Mouse (Mus musculus): ENCODE results near the gene Zfp128. TPM values are rescaled to one million over a fixed set of nuclear protein-coding genes. Genes with fewer than 3 reads are reported as not detected.

The Zfp128 gene
- polyA plus RNA-seq, 1 experiment from 2014 or later, result 7.7 TPM

DNA sequence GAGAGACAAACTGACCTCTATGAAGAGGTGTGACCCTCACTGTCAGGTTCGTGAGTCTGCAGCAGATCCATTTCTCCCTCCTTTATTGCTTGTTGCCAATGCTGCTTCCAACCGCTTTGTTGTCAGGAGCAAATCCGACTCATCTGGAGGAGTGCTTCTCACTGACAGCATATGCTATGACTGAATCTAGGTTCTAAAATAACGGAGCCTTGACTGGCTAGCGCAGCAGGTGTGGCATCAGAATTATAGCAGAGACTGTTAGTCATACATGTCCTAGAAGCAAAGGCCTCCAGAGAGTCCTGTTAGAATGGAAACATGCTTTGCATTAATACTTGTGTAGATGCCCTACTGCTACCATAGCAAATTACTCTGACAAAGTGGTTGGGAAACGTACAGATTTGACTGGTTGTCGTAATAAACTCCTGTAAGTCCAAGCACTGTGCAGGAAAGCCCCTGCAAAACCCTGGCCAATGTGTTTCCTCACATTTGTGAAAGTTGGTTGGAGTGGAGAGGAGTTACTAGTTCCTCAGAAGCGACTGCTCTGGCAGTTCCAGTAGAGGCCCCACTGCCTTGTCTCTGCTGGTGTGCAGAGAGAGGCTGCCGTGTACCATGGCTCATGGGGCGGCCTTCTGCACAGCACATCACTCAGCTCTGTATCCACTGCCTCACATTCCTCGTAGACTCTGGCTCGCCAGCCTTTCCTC lies 5.7 kb downstream of the Zfp128 start:
- H3K9me3 ChIP-seq (ENCODE audit: control insufficient read depth, low read length), result no peaks in the 10 kb centered on the region
- H3K27me3 ChIP-seq (ENCODE audit: control insufficient read depth, insufficient read depth, low read length), result no peaks in the 10 kb centered on the region
- 90% methylated on average over 12 of the region's 12 CpGs for WGBS
- H3K4me1 ChIP-seq (ENCODE audit: control insufficient read depth, insufficient read depth, low read length), result no peaks in the 10 kb centered on the region
- peaks cover 26% of the 10 kb centered on the region for H3K36me3 ChIP-seq (ENCODE audit: control insufficient read depth, insufficient read depth, low read length)
- no peak overlapping the region for H3K4me3 ChIP-seq (ENCODE audit: low read depth, low read length)
- ATAC-seq (ENCODE audit: insufficient number of reproducible peaks, low FRiP score, low TSS enrichment, low read depth) (no peak), DNase-seq (ENCODE audit: low spot score) (no peak)
- no peak overlapping the region for H3K9ac ChIP-seq (ENCODE audit: low read length)
- H3K4me2 ChIP-seq (ENCODE audit: low read depth, severe bottlenecking), result no peak overlapping the region
- no peak overlapping the region for H3K27ac ChIP-seq (replicated peaks; ENCODE audit: low read depth, low read length)

- Histone ChIP-seq H3K27me3 (ENCODE audit: control insufficient read depth, insufficient read depth, low read length) (no peaks in the 10 kb centered on the region), H3K4me2 (ENCODE audit: low read depth, severe bottlenecking) (no peak overlapping the region), H3K36me3 (ENCODE audit: control insufficient read depth, insufficient read depth, low read length) (peaks cover 27% of the 10 kb centered on the region), H3K9me3 (ENCODE audit: control insufficient read depth, low read length) (no peaks in the 10 kb centered on the region), H3K4me3 (ENCODE audit: low read depth, low read length) (no peak overlapping the region), H3K9ac (ENCODE audit: low read length) (no peak overlapping the region), H3K4me1 (ENCODE audit: control insufficient read depth, insufficient read depth, low read length) (no peaks in the 10 kb centered on the region), H3K27ac (replicated peaks; ENCODE audit: low read depth, low read length) (no peak overlapping the region)
- WGBS, result 96% methylated on average over 5 of the region's 5 CpGs
- ATAC-seq (ENCODE audit: insufficient number of reproducible peaks, low FRiP score, low TSS enrichment, low read depth), result no peak
- no peak for DNase-seq (ENCODE audit: low spot score)
These were observed 6.6 kb downstream of the Zfp128 start for GRCm38 (mm10) chr7:12887585-12887984.

- Histone ChIP-seq H3K4me3 (ENCODE audit: low read depth, low read length) (no peak overlapping the region), H3K27me3 (ENCODE audit: control insufficient read depth, insufficient read depth, low read length) (no peaks in the 10 kb centered on the region), H3K9me3 (ENCODE audit: control insufficient read depth, low read length) (no peaks in the 10 kb centered on the region), H3K27ac (replicated peaks; ENCODE audit: low read depth, low read length) (no peak overlapping the region), H3K36me3 (ENCODE audit: control insufficient read depth, insufficient read depth, low read length) (peaks cover 27% of the 10 kb centered on the region), H3K4me1 (ENCODE audit: control insufficient read depth, insufficient read depth, low read length) (no peaks in the 10 kb centered on the region), H3K9ac (ENCODE audit: low read length) (no peak overlapping the region), H3K4me2 (ENCODE audit: low read depth, severe bottlenecking) (no peak overlapping the region)
- 92% methylated on average over 14 of the region's 14 CpGs for WGBS
- no peak for DNase-seq (ENCODE audit: low spot score)
- no peak for ATAC-seq (ENCODE audit: insufficient number of reproducible peaks, low FRiP score, low TSS enrichment, low read depth)
These were observed 10.0 kb downstream of the Zfp128 start for GRCm38 (mm10) chr7:12890928-12891327.

DNA sequence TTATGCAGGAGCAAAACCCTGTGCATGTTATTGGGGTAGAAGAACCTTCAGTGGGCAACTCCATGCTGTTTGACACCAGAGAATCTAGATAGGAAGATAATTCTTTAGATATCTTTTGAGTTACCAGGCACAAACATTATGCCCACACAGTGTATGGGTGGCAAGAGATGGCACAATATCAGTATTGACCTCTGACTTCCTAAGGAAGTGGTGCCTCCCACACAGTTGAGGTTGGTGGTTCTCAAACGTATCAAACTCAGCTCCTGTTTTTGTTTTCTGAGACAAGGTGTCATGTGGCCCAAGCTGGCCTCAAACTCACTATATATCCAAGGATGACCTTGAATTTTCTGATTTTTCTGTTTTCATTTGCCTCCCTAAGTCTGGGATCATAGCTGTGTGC lies 10.4 kb downstream of the Zfp128 start:
- no peak for ATAC-seq (ENCODE audit: insufficient number of reproducible peaks, low FRiP score, low TSS enrichment, low read depth)
- Histone ChIP-seq H3K9me3 (ENCODE audit: control insufficient read depth, low read length) (no peaks in the 10 kb centered on the region), H3K36me3 (ENCODE audit: control insufficient read depth, insufficient read depth, low read length) (peaks cover 27% of the 10 kb centered on the region), H3K4me3 (ENCODE audit: low read depth, low read length) (no peak overlapping the region), H3K4me1 (ENCODE audit: control insufficient read depth, insufficient read depth, low read length) (no peaks in the 10 kb centered on the region), H3K27ac (replicated peaks; ENCODE audit: low read depth, low read length) (no peak overlapping the region), H3K4me2 (ENCODE audit: low read depth, severe bottlenecking) (no peak overlapping the region), H3K9ac (ENCODE audit: low read length) (no peak overlapping the region), H3K27me3 (ENCODE audit: control insufficient read depth, insufficient read depth, low read length) (no peaks in the 10 kb centered on the region)
- 88% methylated on average over 1 of the region's 1 CpGs for WGBS
- no peak for DNase-seq (ENCODE audit: low spot score)

- Histone ChIP-seq H3K27ac (replicated peaks; ENCODE audit: low read depth, low read length) (no peak within 1 kb of the TSS), H3K4me1 (ENCODE audit: control insufficient read depth, insufficient read depth, low read length) (no peaks in the 10 kb centered on the region), H3K36me3 (ENCODE audit: control insufficient read depth, insufficient read depth, low read length) (peaks cover 4% of the 10 kb centered on the region; the same call in 1 of the 2 replicates), H3K4me2 (ENCODE audit: low read depth, severe bottlenecking) (peak within 1 kb of the TSS; percentile 35), H3K4me3 (ENCODE audit: low read depth, low read length) (peak within 1 kb of the TSS; percentile 64), H3K9ac (ENCODE audit: low read length) (peak within 1 kb of the TSS; percentile 66), H3K27me3 (ENCODE audit: control insufficient read depth, insufficient read depth, low read length) (no peaks in the 10 kb centered on the region), H3K9me3 (ENCODE audit: control insufficient read depth, low read length) (no peaks in the 10 kb centered on the region)
- 7% methylated on average over 36 of the region's 36 CpGs for WGBS
- ATAC-seq (ENCODE audit: insufficient number of reproducible peaks, low FRiP score, low TSS enrichment, low read depth) (peak; percentile 97), DNase-seq (ENCODE audit: low spot score) (peak; percentile 93)
These were observed 16.9 kb downstream of the Zfp128 start, which contains the start of gene Zscan22 for GRCm38 (mm10) chr7:12897655-12898410. Gene Zscan22 (plus strand): TSS chr7:12897815.

GRCm38 (mm10) chr7:12901517-12901916 lies 20.5 kb downstream of the Zfp128 start:
- no peak for ATAC-seq (ENCODE audit: insufficient number of reproducible peaks, low FRiP score, low TSS enrichment, low read depth)
- 93% methylated on average over 5 of the region's 5 CpGs for WGBS
- H3K36me3 ChIP-seq (ENCODE audit: control insufficient read depth, insufficient read depth, low read length), result peaks cover 7% of the 10 kb centered on the region; the same call in 1 of the 2 replicates

DNA sequence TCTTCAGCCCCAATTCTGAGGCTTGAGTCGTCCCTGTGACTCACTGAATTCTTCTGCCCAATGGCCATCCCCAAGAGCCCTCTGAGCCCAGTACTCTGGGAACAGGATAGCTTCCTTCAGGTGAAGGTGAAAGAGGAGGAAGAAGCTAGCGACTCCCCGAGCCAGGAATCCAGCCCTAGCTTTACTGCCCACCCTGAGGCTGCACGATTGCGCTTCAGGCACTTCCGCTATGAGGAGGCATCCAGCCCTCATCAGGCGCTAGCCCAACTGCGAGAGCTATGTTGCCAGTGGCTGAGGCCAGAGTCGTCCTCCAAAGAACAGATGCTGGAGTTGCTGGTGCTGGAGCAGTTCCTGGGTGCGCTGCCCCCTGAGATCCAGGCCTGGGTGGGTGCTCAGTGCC lies 22.6 kb downstream of the Zfp128 start:
- H3K9ac ChIP-seq (ENCODE audit: low read length), result no peak overlapping the region
- no peak overlapping the region for H3K27ac ChIP-seq (replicated peaks; ENCODE audit: low read depth, low read length)
- no peak overlapping the region for H3K4me2 ChIP-seq (ENCODE audit: low read depth, severe bottlenecking)
- H3K27me3 ChIP-seq (ENCODE audit: control insufficient read depth, insufficient read depth, low read length), result no peaks in the 10 kb centered on the region
- 61% methylated on average over 10 of the region's 10 CpGs for WGBS
- no peak for ATAC-seq (ENCODE audit: insufficient number of reproducible peaks, low FRiP score, low TSS enrichment, low read depth)
- no peaks in the 10 kb centered on the region for H3K9me3 ChIP-seq (ENCODE audit: control insufficient read depth, low read length)
- peaks cover 11% of the 10 kb centered on the region for H3K36me3 ChIP-seq (ENCODE audit: control insufficient read depth, insufficient read depth, low read length)
- H3K4me1 ChIP-seq (ENCODE audit: control insufficient read depth, insufficient read depth, low read length), result no peaks in the 10 kb centered on the region
- no peak overlapping the region for H3K4me3 ChIP-seq (ENCODE audit: low read depth, low read length)
- no peak for DNase-seq (ENCODE audit: low spot score)

More at GRCm38 (mm10) chr7:12901517-12901916, 20.5 kb downstream of the Zfp128 start:
- Histone ChIP-seq H3K27ac (replicated peaks; ENCODE audit: low read depth, low read length) (no peak overlapping the region), H3K4me1 (ENCODE audit: control insufficient read depth, insufficient read depth, low read length) (no peaks in the 10 kb centered on the region), H3K9me3 (ENCODE audit: control insufficient read depth, low read length) (no peaks in the 10 kb centered on the region), H3K4me2 (ENCODE audit: low read depth, severe bottlenecking) (no peak overlapping the region), H3K9ac (ENCODE audit: low read length) (no peak overlapping the region), H3K27me3 (ENCODE audit: control insufficient read depth, insufficient read depth, low read length) (no peaks in the 10 kb centered on the region), H3K4me3 (ENCODE audit: low read depth, low read length) (no peak overlapping the region)
- no peak for DNase-seq (ENCODE audit: low spot score)

DNA sequence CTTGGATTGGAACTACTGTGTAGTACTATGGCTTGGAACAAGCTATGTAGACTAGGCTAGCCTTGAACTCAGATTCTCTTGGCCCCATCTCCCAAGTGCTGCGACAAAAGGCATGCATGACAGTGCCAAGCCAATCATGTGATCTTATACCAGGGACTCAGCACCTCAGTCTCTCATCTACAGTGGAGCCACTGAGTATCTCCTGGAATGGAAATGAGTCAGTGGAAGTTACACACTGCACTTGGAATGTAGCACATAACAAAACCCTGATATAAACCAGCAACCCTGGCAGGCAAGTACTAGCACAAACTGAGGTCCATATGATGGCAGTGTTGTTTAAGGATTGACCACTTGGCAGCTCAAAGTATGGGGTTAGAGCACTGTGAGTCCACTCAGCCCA lies 24.2 kb downstream of the Zfp128 start:
- ATAC-seq (ENCODE audit: insufficient number of reproducible peaks, low FRiP score, low TSS enrichment, low read depth), result no peak
- DNase-seq (ENCODE audit: low spot score), result no peak
- Histone ChIP-seq H3K27me3 (ENCODE audit: control insufficient read depth, insufficient read depth, low read length) (no peaks in the 10 kb centered on the region), H3K4me2 (ENCODE audit: low read depth, severe bottlenecking) (no peak overlapping the region), H3K4me1 (ENCODE audit: control insufficient read depth, insufficient read depth, low read length) (no peaks in the 10 kb centered on the region), H3K4me3 (ENCODE audit: low read depth, low read length) (no peak overlapping the region), H3K9ac (ENCODE audit: low read length) (no peak overlapping the region), H3K36me3 (ENCODE audit: control insufficient read depth, insufficient read depth, low read length) (peaks cover 11% of the 10 kb centered on the region), H3K27ac (replicated peaks; ENCODE audit: low read depth, low read length) (no peak overlapping the region), H3K9me3 (ENCODE audit: control insufficient read depth, low read length) (no peaks in the 10 kb centered on the region)
- 91% methylated on average over 1 of the region's 1 CpGs for WGBS

Data from limb, embryonic 11.5 days (tissue).